Mouse (Mus musculus): ENCODE data around the gene C1s2. TPM values are rescaled to one million over a fixed set of nuclear protein-coding genes. Genes with fewer than 3 reads are reported as not detected.
"Not testable (repeated sequence)": the region's sequence is repeated elsewhere in the genome, so short reads cannot be mapped to it uniquely, and the experiment has no call there.

Gene C1s2
- polyA plus RNA-seq, 1 experiment: 0.07 TPM

- Histone ChIP-seq H3K27me3 (ENCODE audit: control insufficient read depth, insufficient read depth, low read length) (no peaks in the 10 kb centered on the region), H3K4me3 (ENCODE audit: extremely low read depth, insufficient read depth, insufficient read length) (no peak overlapping the region), H3K4me1 (ENCODE audit: control insufficient read depth, insufficient read depth, insufficient read length) (no peaks in the 10 kb centered on the region), H3K27ac (ENCODE audit: insufficient read depth, low read length) (no peak overlapping the region), H3K36me3 (ENCODE audit: control insufficient read depth, insufficient read depth, low read length) (no peaks in the 10 kb centered on the region)
- 46% methylated on average over 8 of the region's 8 CpGs for WGBS
- peak; percentile 18 to 72 for DNase-seq (ENCODE audit: low read depth in 1 of 2, low spot score in 2 of 2)
- TF ChIP-seq POLR2A (IDR thresholded peaks at IDR 0.05; ENCODE audit: low read depth, low read length) (no peak), CTCF (IDR thresholded peaks at IDR 0.05; ENCODE audit: extremely low read depth, insufficient read depth, insufficient read length, insufficient replicate concordance) (peak; percentile 55; the same call in 1 of the 2 replicates)
Measured at GRCm38 (mm10) chr6:124640997-124641396, 5.1 kb upstream of the C1s2 start.

DNA sequence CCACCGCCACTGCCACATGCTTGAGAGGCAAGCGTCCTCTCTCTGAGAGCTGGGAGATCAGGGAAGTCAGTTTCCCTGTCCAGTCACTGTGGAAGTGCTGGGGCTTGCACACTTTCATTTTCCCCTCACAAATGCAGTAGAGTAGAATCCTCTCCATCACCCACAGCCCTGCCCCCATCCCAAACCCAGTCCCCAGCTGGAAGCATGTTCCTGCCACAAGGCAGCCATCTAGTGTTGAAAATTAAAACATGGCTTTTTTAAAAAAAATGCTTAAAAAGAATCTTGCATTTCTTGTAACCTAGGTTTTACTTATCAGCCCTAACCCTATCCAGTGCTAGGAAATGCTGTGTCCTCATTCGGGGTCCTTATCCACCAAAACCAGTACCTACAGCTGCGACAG, 4.2 kb upstream of the C1s2 start:
- Histone ChIP-seq H3K27ac (ENCODE audit: insufficient read depth, low read length) (no peak overlapping the region), H3K4me1 (ENCODE audit: control insufficient read depth, insufficient read depth, insufficient read length) (no peaks in the 10 kb centered on the region), H3K4me3 (ENCODE audit: extremely low read depth, insufficient read depth, insufficient read length) (no peak overlapping the region), H3K27me3 (ENCODE audit: control insufficient read depth, insufficient read depth, low read length) (no peaks in the 10 kb centered on the region), H3K36me3 (ENCODE audit: control insufficient read depth, insufficient read depth, low read length) (no peaks in the 10 kb centered on the region)
- no peak for DNase-seq (ENCODE audit: low read depth in 1 of 2, low spot score in 2 of 2)
- TF ChIP-seq CTCF (IDR thresholded peaks at IDR 0.05; ENCODE audit: extremely low read depth, insufficient read depth, insufficient read length, insufficient replicate concordance) (no peak), POLR2A (IDR thresholded peaks at IDR 0.05; ENCODE audit: low read depth, low read length) (no peak)
- 70% methylated on average over 3 of the region's 4 CpGs for WGBS

GRCm38 (mm10) chr6:124636858-124637460, 1.1 kb upstream of the C1s2 start:
- H3K4me1 ChIP-seq (ENCODE audit: control insufficient read depth, insufficient read depth, insufficient read length); H3K27ac ChIP-seq (ENCODE audit: insufficient read depth, low read length); H3K27me3 ChIP-seq (ENCODE audit: control insufficient read depth, insufficient read depth, low read length); DNase-seq (ENCODE audit: low read depth in 1 of 2, low spot score in 2 of 2); H3K4me3 ChIP-seq (ENCODE audit: extremely low read depth, insufficient read depth, insufficient read length); H3K36me3 ChIP-seq (ENCODE audit: control insufficient read depth, insufficient read depth, low read length): not testable (repeated sequence)
- WGBS: 19% methylated on average over 6 of the region's 6 CpGs

- TF ChIP-seq CTCF (IDR thresholded peaks at IDR 0.05; ENCODE audit: extremely low read depth, insufficient read depth, insufficient read length, insufficient replicate concordance) (no peak), POLR2A (IDR thresholded peaks at IDR 0.05; ENCODE audit: low read depth, low read length) (no peak)
- no peaks in the 10 kb centered on the region for H3K4me1 ChIP-seq (ENCODE audit: control insufficient read depth, insufficient read depth, insufficient read length)
- H3K36me3 ChIP-seq (ENCODE audit: control insufficient read depth, insufficient read depth, low read length): no peaks in the 10 kb centered on the region
- H3K27me3 ChIP-seq (ENCODE audit: control insufficient read depth, insufficient read depth, low read length): no peaks in the 10 kb centered on the region
- DNase-seq (ENCODE audit: low read depth in 1 of 2, low spot score in 2 of 2): no peak
- no peak overlapping the region for H3K4me3 ChIP-seq (ENCODE audit: extremely low read depth, insufficient read depth, insufficient read length)
- H3K27ac ChIP-seq (ENCODE audit: insufficient read depth, low read length): no peak overlapping the region
- WGBS: 61% methylated on average over 4 of the region's 4 CpGs
Measured at GRCm38 (mm10) chr6:124630763-124631162, 5.1 kb downstream of the C1s2 start.

- WGBS: 36% methylated on average over 1 of the region's 1 CpGs
- not testable (repeated sequence) for H3K4me3 ChIP-seq (ENCODE audit: extremely low read depth, insufficient read depth, insufficient read length); H3K36me3 ChIP-seq (ENCODE audit: control insufficient read depth, insufficient read depth, low read length); H3K27me3 ChIP-seq (ENCODE audit: control insufficient read depth, insufficient read depth, low read length); H3K27ac ChIP-seq (ENCODE audit: insufficient read depth, low read length); DNase-seq (ENCODE audit: low read depth in 1 of 2, low spot score in 2 of 2); H3K4me1 ChIP-seq (ENCODE audit: control insufficient read depth, insufficient read depth, insufficient read length)
Measured at GRCm38 (mm10) chr6:124626184-124626583, 9.7 kb downstream of the C1s2 start.

DNA sequence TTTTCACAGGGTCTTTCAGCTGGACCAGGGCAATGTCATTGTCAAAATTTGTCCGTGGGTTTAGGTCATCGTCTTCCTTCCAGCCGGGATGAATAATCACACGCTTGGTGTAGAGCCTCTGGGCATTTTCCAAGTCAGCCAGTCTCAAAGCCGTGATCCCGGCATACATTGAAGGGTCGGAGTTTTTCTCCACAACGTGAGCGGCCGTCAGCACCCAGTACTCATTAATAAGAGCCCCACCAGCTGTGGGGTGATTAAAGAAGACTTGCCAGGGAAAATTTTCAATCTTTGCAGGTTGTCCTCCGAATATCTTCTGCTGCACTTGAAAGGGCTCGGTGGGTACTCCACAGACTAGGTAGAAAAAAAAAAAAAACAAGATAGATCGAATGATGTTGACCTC, 10.3 kb downstream of the C1s2 start:
- Histone ChIP-seq H3K36me3 (ENCODE audit: control insufficient read depth, insufficient read depth, low read length) (no peaks in the 10 kb centered on the region), H3K4me1 (ENCODE audit: control insufficient read depth, insufficient read depth, insufficient read length) (no peaks in the 10 kb centered on the region), H3K27me3 (ENCODE audit: control insufficient read depth, insufficient read depth, low read length) (no peaks in the 10 kb centered on the region), H3K27ac (ENCODE audit: insufficient read depth, low read length) (no peak overlapping the region), H3K4me3 (ENCODE audit: extremely low read depth, insufficient read depth, insufficient read length) (no peak overlapping the region)
- TF ChIP-seq CTCF (IDR thresholded peaks at IDR 0.05; ENCODE audit: extremely low read depth, insufficient read depth, insufficient read length, insufficient replicate concordance) (no peak), POLR2A (IDR thresholded peaks at IDR 0.05; ENCODE audit: low read depth, low read length) (no peak)
- WGBS: 87% methylated on average over 13 of the region's 13 CpGs
- no peak for DNase-seq (ENCODE audit: low read depth in 1 of 2, low spot score in 2 of 2)

DNA sequence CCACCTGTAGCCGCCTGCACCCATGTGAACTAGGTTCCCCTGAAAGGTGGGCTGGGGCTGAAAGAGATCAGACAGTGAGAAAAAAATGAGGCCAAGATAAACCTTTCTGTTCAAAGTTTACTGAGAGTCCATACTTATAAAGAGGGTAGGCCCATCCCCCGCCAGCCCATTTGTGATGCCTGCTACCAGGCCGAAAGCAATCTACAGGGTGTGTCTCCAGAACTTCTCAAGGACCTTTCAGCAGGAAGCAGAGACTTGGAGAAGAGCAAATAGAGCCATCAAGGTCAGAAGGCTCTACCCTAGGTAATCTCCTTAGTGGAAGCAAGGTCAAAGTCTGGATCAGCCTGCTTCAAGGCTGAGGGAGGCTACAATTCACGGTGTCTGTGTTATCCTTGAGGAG, 33.9 kb downstream of the C1s2 start:
- DNase-seq (ENCODE audit: low read depth in 1 of 2, low spot score in 2 of 2): no peak
- Histone ChIP-seq H3K27me3 (ENCODE audit: control insufficient read depth, insufficient read depth, low read length) (no peaks in the 10 kb centered on the region), H3K4me1 (ENCODE audit: control insufficient read depth, insufficient read depth, insufficient read length) (no peaks in the 10 kb centered on the region), H3K4me3 (ENCODE audit: extremely low read depth, insufficient read depth, insufficient read length) (no peak overlapping the region), H3K36me3 (ENCODE audit: control insufficient read depth, insufficient read depth, low read length) (no peaks in the 10 kb centered on the region), H3K27ac (ENCODE audit: insufficient read depth, low read length) (no peak overlapping the region)
- 93% methylated on average over 4 of the region's 4 CpGs for WGBS
- no peak for TF ChIP-seq CTCF (IDR thresholded peaks at IDR 0.05; ENCODE audit: extremely low read depth, insufficient read depth, insufficient read length, insufficient replicate concordance)
- no peak for TF ChIP-seq POLR2A (IDR thresholded peaks at IDR 0.05; ENCODE audit: low read depth, low read length)
